Mouse (Mus musculus) large intestine, adult 2 months (tissue): ENCODE data around the gene Katna1. TPM values are rescaled to one million over a fixed set of nuclear protein-coding genes. Genes with fewer than 3 reads are reported as not detected.
"Not testable (repeated sequence)": the region's sequence is repeated elsewhere in the genome, so short reads cannot be mapped to it uniquely, and the experiment has no call there.

Experiments used
- DNase-seq: peaks from one replicate; pipeline ENCODE4 v3.0.0-alpha.2; 2012; ENCODE audit warnings: low read depth, low spot score
- WGBS: fragments of 180-500 bp; shearing (Covaris S2); methylation state at CpG from one replicate; pipeline ENCODE4 v1.1.7; 2018; 5-methylcytosine and 5-hydroxymethylcytosine counted together
- polyA plus RNA-seq: library from polyadenylated mRNA; depleted of rRNA; stranded (reverse); fragments of >200 nt; gene quantifications from 2 replicates; pipeline ENCODE4 v1.2.3, GENCODE M21; 2012; rRNA removed

The Katna1 gene
- polyA plus RNA-seq = 5.1 and 6.4 TPM in 2 replicates

GRCm38 (mm10) chr10:7725751-7726500 is at the start of gene Katna1:
Gene Katna1 (plus strand): TSS chr10:7726000.
- under 1% methylated on average over 49 of the region's 49 CpGs for WGBS

DNA sequence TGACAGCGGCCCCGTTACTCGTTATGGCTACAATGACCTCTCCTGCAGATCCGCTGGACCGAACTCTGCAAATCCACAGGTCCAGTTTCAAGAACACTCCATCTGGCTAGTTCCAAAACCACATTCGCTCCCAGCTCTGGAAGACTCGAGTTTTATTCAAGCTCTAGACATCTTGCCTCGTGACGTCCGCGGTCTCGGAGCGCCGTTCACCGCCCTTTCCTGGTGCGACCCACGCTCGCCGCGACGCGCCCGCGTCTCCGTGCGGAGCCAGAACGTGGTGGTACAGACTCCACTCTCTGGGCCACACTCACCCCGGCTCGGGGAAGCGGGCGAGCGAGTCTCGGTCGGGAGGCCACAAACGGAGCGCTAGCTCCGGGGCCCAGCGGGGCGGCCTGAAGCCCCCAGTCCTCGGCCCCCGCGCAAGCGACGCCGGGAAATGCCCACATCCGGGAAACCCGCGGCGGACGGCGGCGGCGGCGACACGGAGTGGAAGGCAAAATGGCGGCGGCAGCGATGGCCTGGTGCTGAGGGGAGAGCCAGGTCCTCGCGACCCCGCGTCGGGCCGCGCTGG is 45.0 kb upstream of the Katna1 start, which contains the start of the genes Pcmt1 and Lats1:
TSS of gene Pcmt1 (minus strand) at position 406 of the 571 bp plus-strand sequence.
TSS of gene Lats1 (plus strand) at position 484 of the 571 bp plus-strand sequence.
- DNase-seq = no peak
- WGBS = under 1% methylated on average over 65 of the region's 65 CpGs

More at GRCm38 (mm10) chr10:7725751-7726500, at the start of gene Katna1:
- DNase-seq = peak; percentile 68

GRCm38 (mm10) chr10:7681343-7682025 is 44.3 kb upstream of the Katna1 start:
- no peak for DNase-seq
- WGBS = under 1% methylated on average over 64 of the region's 64 CpGs

DNA sequence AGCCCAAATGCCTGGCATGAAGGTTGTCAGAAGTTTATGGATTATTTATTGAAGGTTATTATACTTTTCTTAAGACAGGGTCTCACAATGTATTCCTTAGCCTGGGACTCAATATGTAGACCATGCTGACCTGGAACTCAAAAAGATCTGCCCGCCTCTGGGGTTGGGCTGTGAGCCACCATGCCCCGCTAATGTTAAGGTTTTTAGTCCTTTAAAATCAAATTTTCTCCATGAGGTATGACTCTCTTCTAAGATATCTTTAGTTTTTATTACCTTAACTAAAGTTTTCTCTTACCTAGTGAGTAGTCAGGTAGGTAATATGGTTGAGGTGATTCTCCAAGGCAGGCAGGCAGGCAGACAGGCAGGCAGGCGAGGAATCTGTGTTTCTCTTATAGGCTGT is 43.6 kb upstream of the Katna1 start:
- WGBS = 22% methylated on average over 3 of the region's 3 CpGs

DNA sequence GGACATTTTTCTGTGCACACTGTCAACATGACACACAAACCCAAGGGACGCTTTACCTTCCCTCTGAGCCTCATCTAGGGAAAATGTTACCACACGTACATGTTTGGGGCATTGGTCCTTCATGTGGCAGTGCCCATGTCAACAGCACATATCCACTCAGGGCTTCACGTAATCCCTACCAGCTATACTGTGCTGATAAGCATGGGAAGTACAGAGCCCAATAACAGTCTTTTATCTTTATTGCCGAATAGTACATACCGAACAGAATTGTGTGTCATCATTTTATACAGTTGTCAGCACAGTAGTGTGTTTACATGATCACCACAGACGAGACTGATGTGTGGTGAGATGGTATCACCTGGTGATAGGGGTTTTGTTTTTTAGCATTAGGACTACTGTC is 38.9 kb upstream of the Katna1 start:
- DNase-seq = no peak
- 52% methylated on average over 6 of the region's 6 CpGs for WGBS

More for the DNA sequence above, 43.6 kb upstream of the Katna1 start:
- no peak for DNase-seq

GRCm38 (mm10) chr10:7695286-7695685 is 30.5 kb upstream of the Katna1 start:
- DNase-seq = no peak

DNA sequence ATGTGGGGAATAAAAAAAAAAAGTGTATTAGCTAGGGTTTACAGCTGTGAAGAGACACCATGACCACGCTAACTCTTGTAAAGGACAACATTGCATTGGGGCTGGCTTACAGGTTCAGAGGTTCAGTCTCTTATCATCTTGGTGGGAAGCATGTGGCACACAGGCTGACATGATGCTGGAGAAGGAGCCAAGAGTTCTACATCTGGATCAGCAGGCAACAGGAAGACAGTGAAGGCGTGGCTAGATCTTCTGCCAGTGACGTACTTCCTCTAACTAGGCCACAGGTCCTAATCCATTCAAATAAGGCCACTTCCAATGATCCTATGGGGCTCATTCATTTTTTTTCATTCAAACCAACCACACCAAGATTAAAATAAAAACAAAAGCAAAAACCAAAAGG is 25.7 kb upstream of the Katna1 start:
- WGBS = 68% methylated on average over 3 of the region's 3 CpGs

DNA sequence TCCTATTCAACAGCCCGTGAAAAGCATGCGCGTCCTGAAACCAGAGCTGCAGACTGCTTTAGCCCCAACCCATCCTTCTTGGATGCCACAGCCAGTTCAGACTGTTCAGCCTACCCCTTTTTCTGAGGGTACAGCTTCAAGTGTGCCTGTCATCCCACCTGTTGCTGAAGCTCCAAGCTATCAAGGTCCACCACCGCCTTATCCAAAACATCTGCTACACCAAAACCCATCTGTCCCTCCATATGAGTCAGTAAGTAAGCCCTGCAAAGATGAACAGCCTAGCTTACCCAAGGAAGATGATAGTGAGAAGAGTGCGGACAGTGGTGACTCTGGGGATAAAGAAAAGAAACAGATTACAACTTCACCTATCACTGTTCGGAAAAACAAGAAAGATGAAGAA is 23.2 kb upstream of the Katna1 start:
- DNase-seq = no peak
- 96% methylated on average over 6 of the region's 6 CpGs for WGBS

More for the DNA sequence above, 25.7 kb upstream of the Katna1 start:
- no peak for DNase-seq

DNA sequence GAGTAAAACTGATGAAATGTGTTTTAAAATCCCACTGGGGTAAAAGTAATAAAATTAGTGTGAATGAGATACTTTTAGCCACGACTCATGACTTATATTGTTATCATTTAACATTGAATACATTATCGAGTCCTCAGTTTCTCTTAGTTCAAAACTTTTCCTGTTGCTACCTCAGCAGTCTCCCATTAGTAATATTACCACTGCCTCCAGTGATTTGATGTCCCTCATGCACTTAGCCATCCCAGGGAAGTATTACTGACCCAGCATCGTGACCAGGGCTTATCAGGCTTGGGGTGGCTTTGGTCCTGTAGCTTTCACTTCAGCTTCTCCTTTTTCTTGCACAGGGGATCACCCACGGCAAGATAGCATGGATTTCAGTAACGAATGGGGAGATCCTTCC is 15.7 kb upstream of the Katna1 start:
- 88% methylated on average over 5 of the region's 5 CpGs for WGBS
- DNase-seq = no peak

- no peak for DNase-seq
- WGBS = 92% methylated on average over 13 of the region's 13 CpGs
These were observed 13.3 kb upstream of the Katna1 start for GRCm38 (mm10) chr10:7712506-7712905.

GRCm38 (mm10) chr10:7715056-7715455 is 10.7 kb upstream of the Katna1 start:
- DNase-seq = no peak
- 61% methylated on average over 7 of the region's 7 CpGs for WGBS

GRCm38 (mm10) chr10:7726501-7726812 is 657 bp downstream of the Katna1 start:
- DNase-seq = no peak
- 0% methylated on average over 8 of the region's 8 CpGs for WGBS

- 10% methylated on average over 3 of the region's 3 CpGs for WGBS
- no peak for DNase-seq
These were observed 1.2 kb downstream of the Katna1 start for GRCm38 (mm10) chr10:7727011-7727410.

DNA sequence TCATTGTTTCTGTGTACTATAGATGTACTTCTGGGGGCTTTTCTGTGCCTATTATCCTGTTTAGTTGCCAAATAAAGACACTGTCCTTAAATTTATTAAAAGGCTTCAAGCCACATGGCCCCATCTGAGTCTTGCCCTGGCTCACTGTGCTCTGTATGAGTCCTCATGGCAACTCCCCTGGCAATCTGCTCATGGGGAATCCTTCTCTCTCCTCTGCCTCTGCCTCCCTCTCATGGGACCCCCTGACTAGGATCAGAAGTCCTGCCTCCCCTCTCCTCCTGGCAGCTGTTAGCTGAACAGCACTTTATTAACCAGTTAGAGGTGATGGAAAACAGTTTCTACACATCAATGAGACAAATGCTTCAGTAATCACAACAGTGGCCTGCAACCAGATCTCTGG is 5.8 kb downstream of the Katna1 start:
- no peak for DNase-seq

DNA sequence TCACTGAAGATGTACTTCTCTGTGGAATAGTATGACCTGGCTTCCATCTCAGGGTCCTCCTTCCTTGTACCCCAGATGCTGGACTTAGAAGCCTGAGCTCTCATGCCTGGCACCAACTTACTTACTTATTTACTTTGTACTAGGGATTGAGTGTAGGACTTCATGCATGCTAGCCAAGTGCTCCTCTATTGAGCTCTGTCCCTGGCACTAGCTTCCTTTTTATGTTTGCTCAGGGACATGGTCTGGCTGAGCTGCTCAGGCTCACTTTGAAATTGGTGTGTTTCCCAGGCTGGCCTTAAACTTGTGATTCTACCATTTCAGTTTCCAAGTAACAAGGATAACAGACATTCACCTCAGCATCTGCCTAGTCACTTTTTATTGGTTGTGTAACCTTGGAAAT is 11.3 kb downstream of the Katna1 start:
- DNase-seq = no peak

- no peak for DNase-seq
- WGBS = 51% methylated on average over 3 of the region's 3 CpGs
These were observed 12.1 kb downstream of the Katna1 start for GRCm38 (mm10) chr10:7737914-7738313.

- not testable (repeated sequence) for DNase-seq
- WGBS = 90% methylated on average over 6 of the region's 6 CpGs
These were observed 19.7 kb downstream of the Katna1 start for GRCm38 (mm10) chr10:7745528-7745927.

DNA sequence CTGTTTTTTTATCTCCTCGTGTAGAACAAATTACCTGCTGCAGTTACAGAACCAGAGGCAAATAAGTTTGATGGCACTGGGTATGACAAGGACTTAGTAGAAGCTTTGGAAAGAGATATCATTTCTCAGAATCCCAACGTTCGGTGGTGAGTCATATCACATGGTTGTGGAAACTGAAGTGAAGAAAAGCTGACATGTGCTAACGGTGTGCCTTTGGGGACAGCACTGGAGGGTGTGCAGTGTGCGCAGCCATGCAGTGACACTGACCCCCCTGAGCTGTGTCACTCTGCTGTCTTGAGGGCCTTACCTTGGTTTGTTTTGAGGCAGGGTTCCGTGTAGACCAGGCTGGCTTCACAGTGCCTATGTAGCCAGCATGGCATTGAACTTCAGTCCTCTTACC is 23.0 kb downstream of the Katna1 start:
- no peak for DNase-seq
- 88% methylated on average over 6 of the region's 6 CpGs for WGBS

DNA sequence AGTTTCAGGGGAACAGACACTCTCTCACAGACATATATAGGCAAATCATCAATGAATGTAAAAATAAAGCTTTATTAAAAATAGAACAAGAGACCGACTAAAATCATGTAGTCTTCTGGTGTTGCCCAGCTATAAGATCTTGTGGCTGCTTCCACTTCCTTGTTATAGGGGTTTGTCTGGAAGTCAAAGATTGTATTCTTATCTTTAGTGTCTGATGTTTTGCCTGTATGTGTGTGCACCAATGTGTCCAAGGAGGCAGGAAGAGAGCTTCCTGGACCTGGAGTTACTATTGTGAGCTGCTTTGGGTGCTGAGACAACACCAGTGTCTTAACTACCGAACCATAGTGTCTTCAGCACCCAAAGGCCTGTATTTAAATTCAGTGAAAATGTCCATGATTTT is 31.7 kb downstream of the Katna1 start:
- 89% methylated on average over 2 of the region's 2 CpGs for WGBS
- no peak for DNase-seq

DNA sequence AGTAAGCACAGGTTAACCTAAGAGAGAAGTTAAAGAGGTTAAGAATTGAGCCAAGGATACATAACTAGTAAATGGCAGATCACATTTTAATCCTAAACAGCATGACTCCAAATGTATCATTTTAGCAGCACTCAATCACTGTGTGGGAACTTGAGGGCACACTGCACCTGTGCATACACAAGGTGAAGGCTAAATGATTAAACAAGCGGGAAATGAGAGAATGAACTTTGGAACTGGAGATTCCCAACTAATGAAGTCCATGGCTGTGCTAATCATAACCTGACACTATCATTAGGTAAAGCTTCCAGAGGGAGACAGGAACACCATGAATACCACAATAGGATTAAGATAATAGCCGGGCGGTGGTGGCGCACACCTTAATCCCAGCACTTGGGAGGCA is 46.5 kb downstream of the Katna1 start:
- 89% methylated on average over 4 of the region's 4 CpGs for WGBS
- DNase-seq = no peak

- DNase-seq = no peak
- 91% methylated on average over 1 of the region's 1 CpGs for WGBS
These were observed 47.0 kb downstream of the Katna1 start for GRCm38 (mm10) chr10:7772769-7773168.
